In genomic region chr11:12394151-12394550, GRCm38 (mm10) we compare ENCODE assay signal across 10 mouse cellular contexts.
A peak's percentile ranks its signal among the peaks of the same experiment; 100 is the strongest.
DNase-seq lines count a peak whose midpoint lies in the region; ATAC-seq lines count a peak whose summit lies in the region.
"Had no signal": no experiment of that assay in that cellular context is flagged by ENCODE, and none has a peak within 500 bp of the region (broad histone marks: within the 10 kb centered on the region; RNA-seq: fewer than 3 reads in every experiment).

No protein-coding gene starts in this region.

- ATAC-seq in intestine, embryonic 16.5 days = no peak
- ATAC-seq in erythroid progenitor cell, adult 5-6 weeks (replicated peaks; ENCODE audit: low FRiP score, poor library complexity, severe bottlenecking) = no peak

- H3K4me1 ChIP-seq in heart, embryonic 10.5 days = peaks cover 28% of the 10 kb centered on the region
- peaks cover 4% of the 10 kb centered on the region; the same call in 1 of the 2 replicates for H3K4me1 ChIP-seq in intestine, embryonic 16.5 days (ENCODE audit: control insufficient read depth, insufficient read depth, low read length)
- H3K4me1 ChIP-seq in limb, embryonic 10.5 days = peaks cover 4% of the 10 kb centered on the region; the same call in 1 of the 2 replicates

- 48% methylated on average over 3 of the region's 3 CpGs for WGBS in heart, embryonic 10.5 days
- WGBS in intestine, embryonic 16.5 days = 59% methylated on average over 3 of the region's 3 CpGs
- WGBS in limb, embryonic 10.5 days = 78% methylated on average over 3 of the region's 3 CpGs

- no peak overlapping the region for H3K4me3 ChIP-seq in heart, embryonic 10.5 days
- no peak overlapping the region for H3K4me3 ChIP-seq in intestine, embryonic 16.5 days (ENCODE audit: low read length)
- no peak overlapping the region for H3K4me3 ChIP-seq in limb, embryonic 10.5 days
- H3K4me3 ChIP-seq: embryonic facial prominence, embryonic 13.5 days had no signal

- H3K9me3 ChIP-seq in heart, embryonic 10.5 days = no peaks in the 10 kb centered on the region
- H3K9me3 ChIP-seq in intestine, embryonic 16.5 days (ENCODE audit: control insufficient read depth, low read length) = no peaks in the 10 kb centered on the region
- H3K9me3 ChIP-seq in limb, embryonic 10.5 days (replicated peaks) = no peaks in the 10 kb centered on the region
- H3K9me3 ChIP-seq: embryonic facial prominence, embryonic 13.5 days had no signal

- no peak overlapping the region for H3K4me2 ChIP-seq in intestine, embryonic 16.5 days (ENCODE audit: low read depth, low read length)
- H3K4me2 ChIP-seq: embryonic facial prominence, embryonic 13.5 days had no signal

- H3K27ac ChIP-seq in heart, embryonic 10.5 days = no peak overlapping the region; the same call in 1 of the 2 replicates
- H3K27ac ChIP-seq in intestine, embryonic 16.5 days (ENCODE audit: low read length) = peak overlapping the region; percentile 55; the same call in 1 of the 2 replicates
- no peak overlapping the region for H3K27ac ChIP-seq in limb, embryonic 10.5 days
- H3K27ac ChIP-seq: embryonic facial prominence, embryonic 13.5 days had no signal

- peak; percentile 33 to 49 for DNase-seq in heart, adult 18-20 months
- DNase-seq in heart, embryonic 10.5 days (ENCODE audit: low spot score) = no peak
- DNase-seq in brain, adult 2 months (ENCODE audit: low read depth, low spot score) = peak; percentile 96
- DNase-seq in right cerebral cortex, adult 2 months (ENCODE audit: low spot score in 2 of 2) = peak; percentile 75 to 81
- no peak for DNase-seq in adrenal gland, postnatal 10 days
- DNase-seq in limb, embryonic 10.5 days (ENCODE audit: low spot score) = no peak
- DNase-seq: kidney, adult 11 months had no signal

- H3K9ac ChIP-seq in intestine, embryonic 16.5 days (ENCODE audit: low read depth, low read length) = no peak overlapping the region
- H3K9ac ChIP-seq: embryonic facial prominence, embryonic 13.5 days had no signal

- H3K36me3 ChIP-seq in heart, embryonic 10.5 days = no peaks in the 10 kb centered on the region
- H3K36me3 ChIP-seq in intestine, embryonic 16.5 days (ENCODE audit: control insufficient read depth, insufficient read depth, low read length) = no peaks in the 10 kb centered on the region
- no peaks in the 10 kb centered on the region for H3K36me3 ChIP-seq in limb, embryonic 10.5 days
- H3K36me3 ChIP-seq: embryonic facial prominence, embryonic 13.5 days had no signal

- no peaks in the 10 kb centered on the region for H3K27me3 ChIP-seq in heart, embryonic 10.5 days (ENCODE audit: insufficient read depth, poor library complexity, severe bottlenecking)
- H3K27me3 ChIP-seq in intestine, embryonic 16.5 days (replicated peaks; ENCODE audit: control insufficient read depth, insufficient read depth, low read length) = no peaks in the 10 kb centered on the region
- H3K27me3 ChIP-seq in limb, embryonic 10.5 days (ENCODE audit: low read depth, poor library complexity, severe bottlenecking) = no peaks in the 10 kb centered on the region
- H3K27me3 ChIP-seq: embryonic facial prominence, embryonic 13.5 days had no signal

Comparison
In these comparisons a context has a peak if more than half of its experiments do, and no peak if none do; other contexts are left out.
1. DNase-seq: peak in heart, adult 18-20 months (2 of 2), brain, adult 2 months (single experiment) and right cerebral cortex, adult 2 months (2 of 2); none in heart, embryonic 10.5 days (single experiment), adrenal gland, postnatal 10 days (single experiment) and limb, embryonic 10.5 days (single experiment).